Mouse (Mus musculus) limb, embryonic 12.5 days (tissue): ENCODE results near the gene Fkbp1b. TPM values are rescaled to one million over a fixed set of nuclear protein-coding genes. Genes with fewer than 3 reads are reported as not detected.
A peak's percentile ranks its signal among the peaks of the same experiment; 100 is the strongest.

Source experiments
- ATAC-seq: fragments of 200-750 bp; cut with Nextera tagmentation; 2 replicates; pipeline ENCODE4 v1.8.0; 2017; ENCODE audit warnings: low read depth, moderate TSS enrichment; ENCODE audit not compliant: insufficient number of reproducible peaks, insufficient read depth, low FRiP score, low TSS enrichment
- H3K27ac ChIP-seq: fragments of 300-500 bp; sonication (generic); 2 replicates; pipeline ENCODE4 v1.5.1; 2016; ENCODE audit warnings: mild to moderate bottlenecking, moderate library complexity
- H3K27me3 ChIP-seq: fragments of 300-500 bp; sonication (generic); 2 replicates; pipeline ENCODE4 v1.6.1; 2016; ENCODE audit warnings: mild to moderate bottlenecking, moderate library complexity
- H3K36me3 ChIP-seq: fragments of 300-500 bp; sonication (generic); 2 replicates; pipeline ENCODE4 v1.6.1; 2016; ENCODE audit warnings: mild to moderate bottlenecking, moderate library complexity
- H3K4me1 ChIP-seq: fragments of 300-500 bp; sonication (generic); replicated peaks from 2 replicates; pipeline ENCODE4 v1.6.1; 2016
- H3K4me2 ChIP-seq: fragments of 300-500 bp; sonication (generic); 2 replicates; pipeline ENCODE4 v1.6.1; 2016; ENCODE audit warnings: mild to moderate bottlenecking, moderate library complexity
- H3K4me3 ChIP-seq: fragments of 300-500 bp; sonication (generic); replicated peaks from 2 replicates; pipeline ENCODE4 v1.5.1; 2016; ENCODE audit warnings: mild to moderate bottlenecking
- H3K9ac ChIP-seq: fragments of 300-500 bp; sonication (generic); replicated peaks from 2 replicates; pipeline ENCODE4 v1.6.1; 2016; ENCODE audit warnings: mild to moderate bottlenecking, moderate library complexity
- H3K9me3 ChIP-seq: fragments of 300-500 bp; sonication (generic); 2 replicates; pipeline ENCODE4 v1.6.1; 2016; ENCODE audit warnings: mild to moderate bottlenecking, moderate library complexity
- WGBS: fragments of 180-500 bp; shearing (Covaris S2); methylation state at CpG from one replicate; pipeline ENCODE4 v1.1.7; 2016; 5-methylcytosine and 5-hydroxymethylcytosine counted together
- polyA plus RNA-seq: library from polyadenylated mRNA; unstranded; fragments of >200 nt; fragmentation: Nextera tagmentation; extraction: Ambion mirVana; gene quantifications from 2 replicates; pipeline ENCODE4 v1.2.1, GENCODE M21; 2016

The Fkbp1b gene
- polyA plus RNA-seq, 1 experiment from 2014 or later, result 10.5 TPM

GRCm38 (mm10) chr12:4873531-4873930 lies 32.1 kb upstream of the Fkbp1b start:
- peak overlapping the region; percentile 40 for H3K4me3 ChIP-seq
- no peak overlapping the region for H3K27ac ChIP-seq
- peaks cover 2% of the 10 kb centered on the region; the same call in 1 of the 2 replicates for H3K36me3 ChIP-seq
- 0 out of 2 replicates have a peak, but pooled peaks have one; percentile 6 for ATAC-seq
- peaks cover 10% of the 10 kb centered on the region for H3K27me3 ChIP-seq
- H3K9me3 ChIP-seq, result no peaks in the 10 kb centered on the region
- H3K4me2 ChIP-seq, result peak overlapping the region; percentile 87
- H3K4me1 ChIP-seq, result peaks cover 12% of the 10 kb centered on the region
- WGBS, result 83% methylated on average over 6 of the region's 6 CpGs
- no peak overlapping the region for H3K9ac ChIP-seq

DNA sequence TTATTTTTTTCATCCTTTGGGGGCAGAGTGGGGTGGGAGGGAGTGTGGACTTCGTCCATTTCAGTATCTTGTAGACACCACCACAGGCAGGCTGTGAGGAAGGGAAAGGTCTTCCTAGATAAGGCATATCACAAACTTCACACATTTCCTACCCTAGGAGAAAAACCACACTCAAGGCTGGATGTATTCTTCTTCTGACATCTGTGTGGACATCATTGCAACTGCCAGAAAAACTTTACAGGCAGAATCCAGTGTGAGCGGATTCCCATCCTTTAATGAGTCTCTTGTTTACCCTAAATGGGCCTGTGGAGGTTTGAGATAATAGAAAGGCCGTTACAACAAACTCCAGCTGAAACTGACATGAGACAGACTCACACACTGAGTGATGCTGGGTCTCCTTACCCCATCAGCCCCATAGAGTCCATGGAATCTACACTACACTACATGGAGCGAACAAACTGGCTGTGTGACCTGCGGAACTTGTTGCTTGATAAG lies 31.6 kb upstream of the Fkbp1b start:
- 75% methylated on average over 5 of the region's 5 CpGs for WGBS
- H3K4me2 ChIP-seq, result no peak overlapping the region
- H3K27ac ChIP-seq, result no peak overlapping the region
- H3K9me3 ChIP-seq, result no peaks in the 10 kb centered on the region
- peaks cover 12% of the 10 kb centered on the region for H3K4me1 ChIP-seq
- H3K27me3 ChIP-seq, result peaks cover 10% of the 10 kb centered on the region
- no peaks in the 10 kb centered on the region for H3K36me3 ChIP-seq
- H3K4me3 ChIP-seq, result no peak overlapping the region
- H3K9ac ChIP-seq, result no peak overlapping the region
- no peak for ATAC-seq

- WGBS, result 73% methylated on average over 4 of the region's 4 CpGs
- no peak overlapping the region for H3K4me2 ChIP-seq
- no peaks in the 10 kb centered on the region for H3K9me3 ChIP-seq
- no peak overlapping the region for H3K27ac ChIP-seq
- peaks cover 10% of the 10 kb centered on the region for H3K27me3 ChIP-seq
- no peak overlapping the region for H3K9ac ChIP-seq
- no peak for ATAC-seq
- H3K4me3 ChIP-seq, result no peak overlapping the region
- no peaks in the 10 kb centered on the region for H3K36me3 ChIP-seq
- peaks cover 12% of the 10 kb centered on the region for H3K4me1 ChIP-seq
Measured at GRCm38 (mm10) chr12:4872273-4872672, 30.9 kb upstream of the Fkbp1b start.

DNA sequence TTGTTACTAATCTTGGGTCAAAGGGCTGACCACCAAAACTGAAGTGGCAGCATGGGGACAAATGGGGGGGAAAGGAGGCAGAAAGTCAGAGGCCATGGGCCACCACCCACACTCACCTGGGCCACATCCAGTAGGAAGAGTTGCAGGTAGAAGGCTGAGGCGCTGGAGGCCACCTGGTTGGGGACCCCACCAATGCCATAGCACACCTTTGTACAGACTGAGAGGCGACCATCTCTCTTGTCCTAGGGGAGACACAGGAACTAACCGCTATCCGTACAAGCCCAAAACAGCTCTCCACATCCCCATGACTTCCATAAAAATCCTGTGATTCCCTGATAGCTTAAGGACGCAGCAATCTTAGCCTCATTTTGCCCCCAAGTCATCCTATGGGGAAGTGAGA lies 29.9 kb upstream of the Fkbp1b start:
- Histone ChIP-seq H3K36me3 (no peaks in the 10 kb centered on the region), H3K4me3 (no peak overlapping the region), H3K27ac (no peak overlapping the region), H3K4me1 (peaks cover 12% of the 10 kb centered on the region), H3K4me2 (no peak overlapping the region), H3K9ac (no peak overlapping the region), H3K27me3 (peaks cover 10% of the 10 kb centered on the region), H3K9me3 (no peaks in the 10 kb centered on the region)
- WGBS, result 88% methylated on average over 5 of the region's 5 CpGs
- no peak for ATAC-seq

GRCm38 (mm10) chr12:4868924-4869323 lies 27.5 kb upstream of the Fkbp1b start:
- peaks cover 8% of the 10 kb centered on the region for H3K27me3 ChIP-seq
- no peak overlapping the region for H3K27ac ChIP-seq
- ATAC-seq, result no peak
- peaks cover 10% of the 10 kb centered on the region for H3K4me1 ChIP-seq
- WGBS, result 78% methylated on average over 8 of the region's 8 CpGs
- no peak overlapping the region for H3K4me3 ChIP-seq
- no peak overlapping the region for H3K4me2 ChIP-seq
- H3K9me3 ChIP-seq, result no peaks in the 10 kb centered on the region
- no peak overlapping the region for H3K9ac ChIP-seq
- H3K36me3 ChIP-seq, result no peaks in the 10 kb centered on the region

DNA sequence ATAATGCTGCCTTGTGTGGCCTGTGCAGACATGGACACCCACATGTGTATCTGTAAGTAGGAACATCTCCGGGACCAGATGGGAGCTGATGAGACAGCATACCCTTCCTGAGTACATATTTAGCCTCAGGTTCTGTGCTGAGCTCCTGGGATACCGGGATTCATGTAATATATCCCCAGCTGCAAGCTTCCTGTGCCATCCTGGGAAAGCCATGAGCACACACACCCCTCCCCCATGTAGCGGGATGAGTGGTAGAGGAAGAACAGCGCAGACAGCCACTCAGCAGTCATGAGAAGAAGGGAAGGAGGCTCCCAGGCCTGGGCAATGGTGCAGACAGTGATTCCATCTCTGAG lies 22.9 kb upstream of the Fkbp1b start:
- H3K4me3 ChIP-seq, result no peak overlapping the region
- 0 out of 2 replicates have a peak overlapping the region, but pooled peaks have one; percentile 34 for H3K9ac ChIP-seq
- no peaks in the 10 kb centered on the region; the same call in 1 of the 2 replicates for H3K27me3 ChIP-seq
- no peak overlapping the region for H3K4me2 ChIP-seq
- peaks cover 3% of the 10 kb centered on the region; the same call in 1 of the 2 replicates for H3K36me3 ChIP-seq
- ATAC-seq, result no peak
- peaks cover 15% of the 10 kb centered on the region for H3K4me1 ChIP-seq
- H3K27ac ChIP-seq, result peak overlapping the region; percentile 78
- WGBS, result 77% methylated on average over 4 of the region's 4 CpGs
- no peaks in the 10 kb centered on the region for H3K9me3 ChIP-seq

GRCm38 (mm10) chr12:4863654-4864337 lies 22.4 kb upstream of the Fkbp1b start:
- Histone ChIP-seq H3K4me2 (no peak overlapping the region), H3K9me3 (no peaks in the 10 kb centered on the region), H3K4me3 (no peak overlapping the region), H3K4me1 (peaks cover 17% of the 10 kb centered on the region), H3K36me3 (peaks cover 3% of the 10 kb centered on the region; the same call in 1 of the 2 replicates), H3K27me3 (no peaks in the 10 kb centered on the region; the same call in 1 of the 2 replicates), H3K9ac (0 out of 2 replicates have a peak overlapping the region, but pooled peaks have one; percentile 34), H3K27ac (peak overlapping the region; percentile 78)
- ATAC-seq, result no peak
- WGBS, result 71% methylated on average over 4 of the region's 4 CpGs

GRCm38 (mm10) chr12:4862672-4863071 lies 21.3 kb upstream of the Fkbp1b start:
- no peak overlapping the region for H3K4me2 ChIP-seq
- no peak overlapping the region for H3K4me3 ChIP-seq
- H3K27ac ChIP-seq, result no peak overlapping the region
- peaks cover 8% of the 10 kb centered on the region for H3K36me3 ChIP-seq
- no peaks in the 10 kb centered on the region for H3K9me3 ChIP-seq
- H3K4me1 ChIP-seq, result peaks cover 17% of the 10 kb centered on the region
- no peak overlapping the region for H3K9ac ChIP-seq
- ATAC-seq, result no peak
- WGBS, result 90% methylated on average over 4 of the region's 4 CpGs
- H3K27me3 ChIP-seq, result no peaks in the 10 kb centered on the region

- Histone ChIP-seq H3K9me3 (no peaks in the 10 kb centered on the region), H3K4me1 (peaks cover 16% of the 10 kb centered on the region), H3K36me3 (peaks cover 34% of the 10 kb centered on the region), H3K27me3 (no peaks in the 10 kb centered on the region), H3K4me3 (no peak overlapping the region), H3K9ac (no peak overlapping the region), H3K27ac (0 out of 2 replicates have a peak overlapping the region, but pooled peaks have one; percentile 25), H3K4me2 (no peak overlapping the region)
- 51% methylated on average over 11 of the region's 11 CpGs for WGBS
- no peak for ATAC-seq
Measured at GRCm38 (mm10) chr12:4859241-4859914, 18.0 kb upstream of the Fkbp1b start.

GRCm38 (mm10) chr12:4856834-4857233 lies 15.4 kb upstream of the Fkbp1b start:
- Histone ChIP-seq H3K9me3 (no peaks in the 10 kb centered on the region), H3K4me3 (no peak overlapping the region), H3K4me2 (no peak overlapping the region), H3K9ac (no peak overlapping the region), H3K27me3 (no peaks in the 10 kb centered on the region), H3K4me1 (peaks cover 7% of the 10 kb centered on the region), H3K27ac (no peak overlapping the region), H3K36me3 (peaks cover 51% of the 10 kb centered on the region)
- ATAC-seq, result no peak
- WGBS, result 99% methylated on average over 2 of the region's 2 CpGs

DNA sequence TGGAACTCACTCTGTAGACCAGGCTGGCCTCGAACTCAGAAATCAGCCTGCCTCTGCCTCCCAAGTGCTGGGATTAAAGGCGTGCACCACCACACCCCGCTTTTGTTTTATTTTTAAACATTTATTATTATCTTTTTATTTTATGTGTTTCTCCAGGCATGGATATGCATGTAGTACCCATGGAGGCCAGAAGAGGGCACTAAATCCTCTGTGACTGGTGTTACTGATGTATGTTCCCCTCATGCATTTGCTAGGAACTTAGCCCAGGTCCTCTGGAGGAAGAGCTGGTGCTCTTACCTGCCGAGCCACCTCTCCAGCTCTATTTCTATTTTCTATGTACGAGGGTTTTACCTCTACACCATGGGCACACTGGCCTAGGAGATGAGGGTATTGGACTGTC lies 14.8 kb upstream of the Fkbp1b start:
- H3K9me3 ChIP-seq, result no peaks in the 10 kb centered on the region
- H3K36me3 ChIP-seq, result peaks cover 56% of the 10 kb centered on the region
- no peaks in the 10 kb centered on the region for H3K27me3 ChIP-seq
- H3K4me2 ChIP-seq, result no peak overlapping the region
- H3K4me1 ChIP-seq, result peaks cover 7% of the 10 kb centered on the region
- no peak overlapping the region for H3K9ac ChIP-seq
- H3K27ac ChIP-seq, result no peak overlapping the region
- no peak for ATAC-seq
- 97% methylated on average over 5 of the region's 5 CpGs for WGBS
- H3K4me3 ChIP-seq, result no peak overlapping the region
